Mouse (Mus musculus) bone marrow macrophage, adult 2 months (primary cell): ENCODE data around the gene Pop7.

Experiments used
- CTCF ChIP-seq: IDR thresholded peaks from 2 replicates; pipeline ENCODE4 v1.5.1; 2012; ENCODE audit warnings: low read depth, mild to moderate bottlenecking, low read length, moderate library complexity
- POLR2A ChIP-seq: IDR thresholded peaks from 2 replicates; pipeline ENCODE4 v1.6.1; 2012; ENCODE audit warnings: mild to moderate bottlenecking, low read depth, low read length, borderline replicate concordance

- TF ChIP-seq CTCF (no peak), POLR2A (no peak)
Observed at GRCm38 (mm10) chr5:137493831-137494230, 8.5 kb downstream of the Pop7 start.
